Mouse (Mus musculus) myocyte (in vitro differentiated cells): ENCODE results near the gene Dock11.

Experiments
- CEBPB ChIP-seq: IDR thresholded peaks from 2 replicates; pipeline ENCODE4 v1.6.1; 2011; ENCODE audit warnings: mild to moderate bottlenecking, moderate library complexity; ENCODE audit not compliant: poor library complexity, insufficient read depth, severe bottlenecking
- E2F4 ChIP-seq: IDR thresholded peaks from one replicate; pipeline ENCODE4 v1.6.1; 2011; ENCODE audit warnings: mild to moderate bottlenecking, control low read depth, moderate library complexity; ENCODE audit not compliant: insufficient read depth
- MAX ChIP-seq: IDR thresholded peaks from one replicate; pipeline ENCODE4 v1.6.1; 2011; ENCODE audit warnings: low read depth, mild to moderate bottlenecking, control low read depth
- MYOD1 ChIP-seq, 3 experiments: IDR thresholded peaks; one replicate each; pipeline ENCODE4 v1.6.1; 2011; ENCODE audit warnings: control low read depth in 2 of 3, low read depth in 2 of 3, mild to moderate bottlenecking in 2 of 3, moderate library complexity in 1 of 3; ENCODE audit not compliant: insufficient read length in 2 of 3, control insufficient read depth in 1 of 3
- MYOG ChIP-seq, 3 experiments: IDR thresholded peaks; one replicate each; pipeline ENCODE4 v1.6.1; 2011; ENCODE audit warnings: control low read depth in 2 of 3, low read depth in 2 of 3, mild to moderate bottlenecking in 2 of 3; ENCODE audit not compliant: insufficient read length in 2 of 3, control insufficient read depth in 1 of 3, insufficient read depth in 1 of 3
- POLR2A ChIP-seq: IDR thresholded peaks from one replicate; pipeline ENCODE4 v1.6.1; 2011; ENCODE audit warnings: low read depth, mild to moderate bottlenecking, control low read depth, moderate library complexity; ENCODE audit not compliant: insufficient read length
- POLR2AphosphoS2 ChIP-seq: IDR thresholded peaks from one replicate; pipeline ENCODE4 v1.6.1; 2011; ENCODE audit warnings: low read depth, control low read depth; ENCODE audit not compliant: insufficient read length
- REST ChIP-seq: IDR thresholded peaks from one replicate; pipeline ENCODE4 v1.6.1; 2011; ENCODE audit warnings: mild to moderate bottlenecking, control low read depth, moderate library complexity; ENCODE audit not compliant: insufficient read depth, insufficient read length
- TCF12 ChIP-seq: IDR thresholded peaks from one replicate; pipeline ENCODE4 v1.6.1; 2011; ENCODE audit warnings: mild to moderate bottlenecking, control low read depth; ENCODE audit not compliant: poor library complexity, insufficient read depth, severe bottlenecking
- USF1 ChIP-seq: IDR thresholded peaks from one replicate; pipeline ENCODE4 v1.6.1; 2011; ENCODE audit warnings: low read depth, mild to moderate bottlenecking, control low read depth, moderate library complexity

- TF ChIP-seq POLR2AphosphoS2: no peak
- TF ChIP-seq E2F4: no peak
- no peak for TF ChIP-seq POLR2A
- TF ChIP-seq MYOD1 (IDR thresholded peaks at IDR 0.05; ENCODE audit: control insufficient read depth in 1 of 3, insufficient read length in 2 of 3, low read depth in 2 of 3): no peak
- no peak for TF ChIP-seq MAX
- TF ChIP-seq TCF12: no peak
- no peak for TF ChIP-seq USF1
- no peak for TF ChIP-seq CEBPB
- TF ChIP-seq REST: no peak
- TF ChIP-seq MYOG (IDR thresholded peaks at IDR 0.05; ENCODE audit: control insufficient read depth in 1 of 3, insufficient read depth in 1 of 3, insufficient read length in 2 of 3, low read depth in 2 of 3): no peak
Measured at GRCm38 (mm10) chrX:35976657-35977056, 88.0 kb downstream of the Dock11 start.
